8 mouse cellular contexts compared by ENCODE assay signal in the genomic region with DNA sequence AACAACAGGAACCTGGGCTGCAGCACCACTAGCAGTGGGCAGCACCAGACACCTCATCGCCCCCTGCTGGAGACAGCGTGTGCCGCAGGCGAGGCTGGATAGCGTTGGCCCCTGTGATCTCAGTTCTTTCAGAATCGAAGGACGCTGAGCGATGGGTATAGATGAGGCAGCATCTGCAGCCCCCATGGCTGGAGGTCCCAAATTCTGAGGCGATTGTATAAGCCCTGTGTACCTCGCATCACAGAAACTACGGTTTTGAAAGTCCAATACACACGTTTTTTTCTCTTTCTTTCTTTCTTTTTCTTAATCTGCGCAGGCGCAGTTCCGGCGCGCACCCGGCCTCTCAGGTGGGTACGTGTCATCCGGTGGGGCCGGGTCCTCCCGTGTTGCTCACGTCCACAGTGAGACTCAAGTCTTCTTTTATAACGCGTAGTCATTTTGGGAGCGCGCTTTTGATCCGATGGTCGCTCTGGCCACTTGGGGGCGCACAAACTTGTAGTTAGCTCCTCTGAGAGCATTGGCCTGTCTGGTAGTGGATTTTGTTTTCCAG.
DNase-seq lines count a peak whose midpoint lies in the region; ATAC-seq and TF ChIP-seq lines count a peak whose summit lies in the region.

No protein-coding gene starts in this region.

- H3K4me2 ChIP-seq in heart, embryonic 15.5 days, result peak overlapping the region; percentile 86
- H3K4me2 ChIP-seq in liver, embryonic 14.5 days (ENCODE audit: low read depth), result peak overlapping the region; percentile 82
- peak overlapping the region; percentile 60 for H3K4me2 ChIP-seq in neural tube, embryonic 11.5 days (ENCODE audit: low read depth)
- H3K4me2 ChIP-seq in stomach, postnatal 0 days (replicated peaks; ENCODE audit: low read depth), result peak overlapping the region; percentile 72

- H3K27me3 ChIP-seq in heart, embryonic 15.5 days, result no peaks in the 10 kb centered on the region
- H3K27me3 ChIP-seq in liver, embryonic 14.5 days (ENCODE audit: control insufficient read depth, insufficient read depth, low read length), result no peaks in the 10 kb centered on the region
- no peaks in the 10 kb centered on the region for H3K27me3 ChIP-seq in neural tube, embryonic 11.5 days (ENCODE audit: control insufficient read depth, insufficient read depth, low read length)
- H3K27me3 ChIP-seq in stomach, postnatal 0 days (ENCODE audit: control insufficient read depth, insufficient read depth, low read length), result no peaks in the 10 kb centered on the region

- peak overlapping the region; percentile 61 for H3K9ac ChIP-seq in heart, embryonic 15.5 days
- H3K9ac ChIP-seq in liver, embryonic 14.5 days (replicated peaks), result peak overlapping the region; percentile 69
- peak overlapping the region; percentile 69 for H3K9ac ChIP-seq in neural tube, embryonic 11.5 days (ENCODE audit: low read length)
- H3K9ac ChIP-seq in stomach, postnatal 0 days (ENCODE audit: low read length), result peak overlapping the region; percentile 53

- no peaks in the 10 kb centered on the region for H3K36me3 ChIP-seq in heart, embryonic 15.5 days
- H3K36me3 ChIP-seq in liver, embryonic 14.5 days (replicated peaks; ENCODE audit: control insufficient read depth, insufficient read depth, low read depth), result no peaks in the 10 kb centered on the region
- H3K36me3 ChIP-seq in neural tube, embryonic 11.5 days (ENCODE audit: control insufficient read depth, insufficient read depth, low read length), result no peaks in the 10 kb centered on the region
- no peaks in the 10 kb centered on the region for H3K36me3 ChIP-seq in stomach, postnatal 0 days (ENCODE audit: control insufficient read depth, insufficient read depth, low read length)

- ATAC-seq in heart, embryonic 15.5 days (replicated peaks; ENCODE audit: insufficient number of reproducible peaks, insufficient read depth, low FRiP score, low read depth), result peak; percentile 84
- peak; percentile 93 for ATAC-seq in liver, embryonic 14.5 days (ENCODE audit: insufficient read depth)
- peak; percentile 97 for ATAC-seq in neural tube, embryonic 11.5 days (ENCODE audit: insufficient read depth, low FRiP score, low TSS enrichment)
- peak; percentile 93 for ATAC-seq in stomach, postnatal 0 days (ENCODE audit: low FRiP score, low TSS enrichment)

- TF ChIP-seq CTCF in liver, embryonic 14.5 days (IDR thresholded peaks at IDR 0.05; ENCODE audit: low read depth), result peak; percentile 99
- TF ChIP-seq CTCF in stomach, postnatal 0 days (IDR thresholded peaks at IDR 0.05; ENCODE audit: low read depth), result peak; percentile 93

- H3K9me3 ChIP-seq in heart, embryonic 15.5 days (replicated peaks), result no peaks in the 10 kb centered on the region
- H3K9me3 ChIP-seq in liver, embryonic 14.5 days (ENCODE audit: control insufficient read depth, low read length), result no peaks in the 10 kb centered on the region
- H3K9me3 ChIP-seq in neural tube, embryonic 11.5 days (ENCODE audit: control insufficient read depth, low read length), result no peaks in the 10 kb centered on the region
- no peaks in the 10 kb centered on the region for H3K9me3 ChIP-seq in stomach, postnatal 0 days (ENCODE audit: control insufficient read depth, low read length)

- TF ChIP-seq EP300 in liver, embryonic 14.5 days (IDR thresholded peaks at IDR 0.05; ENCODE audit: low read depth), result no peak
- TF ChIP-seq EP300 in stomach, postnatal 0 days (optimal IDR thresholded peaks at IDR 0.05), result no peak

- no peak overlapping the region for H3K27ac ChIP-seq in brown adipose tissue, adult 24 weeks (replicated peaks; ENCODE audit: low read depth, low read length)
- no peak overlapping the region for H3K27ac ChIP-seq in heart, embryonic 15.5 days
- H3K27ac ChIP-seq in liver, embryonic 14.5 days, result no peak overlapping the region
- H3K27ac ChIP-seq in neural tube, embryonic 11.5 days (ENCODE audit: low read depth, low read length), result peak overlapping the region; percentile 50; the same call in 1 of the 2 replicates
- H3K27ac ChIP-seq in stomach, postnatal 0 days (replicated peaks), result no peak overlapping the region

- WGBS in heart, embryonic 15.5 days, result under 1% methylated on average over 30 of the region's 30 CpGs
- under 1% methylated on average over 30 of the region's 30 CpGs for WGBS in liver, embryonic 14.5 days (ENCODE audit: insufficient replicate concordance)
- under 1% methylated on average over 30 of the region's 30 CpGs for WGBS in neural tube, embryonic 11.5 days
- WGBS in stomach, postnatal 0 days, result under 1% methylated on average over 30 of the region's 30 CpGs

- DNase-seq in CD4-positive, CD25-positive, alpha-beta regulatory T cell, adult 2 months (ENCODE audit: low read depth, low spot score), result peak; percentile 92
- peak; percentile 61 for DNase-seq in fibroblast of lung, adult 2 months (ENCODE audit: low read depth)
- DNase-seq in kidney, postnatal 25 days, result peak; percentile 88 to 92
- DNase-seq in liver, embryonic 14.5 days (ENCODE audit: low read depth in 3 of 3, low spot score in 3 of 3), result peak; percentile 66 to 76 (median 73)
- peak; percentile 90 for DNase-seq in neural tube, embryonic 11.5 days (ENCODE audit: low spot score)
- DNase-seq in stomach, postnatal 0 days (ENCODE audit: low spot score), result peak; percentile 86

- no peaks in the 10 kb centered on the region for H3K4me1 ChIP-seq in brown adipose tissue, adult 24 weeks (ENCODE audit: control insufficient read depth, insufficient read depth, insufficient read length, low read length)
- H3K4me1 ChIP-seq in heart, embryonic 15.5 days (replicated peaks), result no peaks in the 10 kb centered on the region
- H3K4me1 ChIP-seq in liver, embryonic 14.5 days (replicated peaks; ENCODE audit: control insufficient read depth in 2 of 2, insufficient read depth in 2 of 2, low read length in 1 of 2), result no peaks in the 10 kb centered on the region; a peak in 1 of 4 replicates
- H3K4me1 ChIP-seq in neural tube, embryonic 11.5 days (ENCODE audit: control insufficient read depth, insufficient read depth, low read length), result no peaks in the 10 kb centered on the region
- H3K4me1 ChIP-seq in stomach, postnatal 0 days (replicated peaks; ENCODE audit: control insufficient read depth, insufficient read depth), result no peaks in the 10 kb centered on the region

- peak overlapping the region; percentile 61 for H3K4me3 ChIP-seq in brown adipose tissue, adult 24 weeks (ENCODE audit: insufficient read depth, low read depth, low read length)
- H3K4me3 ChIP-seq in heart, embryonic 15.5 days, result peak overlapping the region; percentile 68
- H3K4me3 ChIP-seq in liver, embryonic 14.5 days (ENCODE audit: insufficient read depth in 1 of 2, low read depth in 2 of 2, low read length in 2 of 2), result peak overlapping the region; percentile 62 to 65
- H3K4me3 ChIP-seq in neural tube, embryonic 11.5 days (ENCODE audit: low read depth, low read length), result peak overlapping the region; percentile 44
- peak overlapping the region; percentile 54 for H3K4me3 ChIP-seq in stomach, postnatal 0 days (ENCODE audit: low read depth, low read length)
